Mouse (Mus musculus): Measurements from ENCODE around the gene Sgsm3.

The Sgsm3 gene

DNA sequence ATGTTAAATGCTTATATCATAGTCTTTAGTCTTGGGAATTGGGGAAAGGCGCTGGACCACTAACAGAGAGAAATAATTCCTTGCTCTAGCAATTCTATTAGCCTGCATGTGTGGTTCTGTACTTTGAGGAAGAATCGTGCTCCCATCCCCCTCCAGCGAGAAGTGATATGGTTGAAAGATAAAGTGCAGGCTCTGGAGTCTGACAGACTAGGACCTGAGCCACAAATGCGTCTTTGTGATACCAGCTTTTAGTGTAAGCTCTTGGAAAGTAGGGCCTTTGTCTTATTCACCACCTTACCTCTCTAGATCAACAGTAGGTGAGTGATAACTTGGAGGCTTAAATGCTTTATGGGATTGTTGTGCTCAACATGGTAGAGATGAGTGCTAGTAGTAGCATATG, 3.6 kb downstream of the Sgsm3 start:
- DNase-seq (ENCODE audit: low spot score), result no peak

DNA sequence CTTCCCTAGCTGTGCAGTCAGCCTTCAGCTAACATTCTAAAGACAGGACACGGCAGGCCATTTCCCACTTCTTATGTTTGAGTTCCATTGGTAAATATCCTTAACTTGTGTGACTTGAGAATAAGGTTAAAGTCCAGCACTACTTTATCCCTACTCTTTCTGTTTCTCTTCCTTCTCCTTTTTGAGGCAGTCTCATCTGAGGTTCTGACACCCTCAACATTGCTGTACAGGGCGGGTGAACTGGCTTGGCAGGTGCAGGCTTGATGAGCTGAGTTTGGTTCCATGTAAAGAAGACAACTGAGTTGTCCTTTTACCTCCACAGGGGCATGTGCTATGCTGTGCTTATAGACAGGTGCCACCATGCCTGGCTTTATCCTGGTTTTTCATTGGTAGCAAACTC, 5.7 kb downstream of the Sgsm3 start:
- no peak for DNase-seq (ENCODE audit: low spot score)

GRCm38 (mm10) chr15:80988331-80988730, 10.8 kb downstream of the Sgsm3 start:
- no peak for DNase-seq (ENCODE audit: low spot score)

DNA sequence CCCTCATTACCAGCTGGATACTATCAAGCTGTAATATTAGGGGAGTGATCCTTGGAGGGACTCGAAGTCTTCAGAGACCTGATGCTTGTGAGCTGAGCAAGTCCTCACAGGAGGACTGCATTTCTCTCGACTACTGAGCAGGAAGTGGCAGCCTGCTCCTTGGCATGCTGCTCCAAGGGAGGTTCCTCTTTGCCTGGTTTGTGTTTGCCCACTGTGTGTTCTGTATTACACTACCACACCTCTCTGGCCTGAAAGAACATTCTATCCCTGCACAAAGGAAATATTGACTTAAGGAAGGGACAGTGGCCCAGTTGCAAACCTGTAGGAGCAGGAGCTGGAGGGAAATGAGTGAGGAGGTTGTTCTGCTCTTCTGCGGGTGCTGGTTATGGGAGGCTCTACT, 12.1 kb downstream of the Sgsm3 start:
- no peak for DNase-seq (ENCODE audit: low spot score)

DNA sequence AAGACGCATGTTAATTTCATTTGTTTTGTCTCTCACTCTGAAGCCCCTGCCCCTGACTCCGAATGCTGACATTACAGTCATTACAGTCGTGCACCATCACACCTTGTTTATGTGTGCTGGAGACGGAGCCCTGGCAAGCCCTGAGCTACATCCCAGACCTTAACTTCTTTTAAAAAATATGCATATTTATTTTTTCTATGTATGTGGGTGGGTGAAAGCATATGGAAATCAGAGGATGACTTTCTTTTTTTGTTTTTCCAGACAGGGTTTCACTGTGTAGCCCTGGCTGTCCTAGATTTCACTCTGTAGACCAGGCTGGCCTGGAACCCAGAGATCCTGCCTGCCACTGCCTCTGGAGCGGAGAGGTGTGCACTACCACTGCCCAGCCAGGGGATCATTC, 17.4 kb downstream of the Sgsm3 start:
- no peak for DNase-seq (ENCODE audit: low spot score)

DNA sequence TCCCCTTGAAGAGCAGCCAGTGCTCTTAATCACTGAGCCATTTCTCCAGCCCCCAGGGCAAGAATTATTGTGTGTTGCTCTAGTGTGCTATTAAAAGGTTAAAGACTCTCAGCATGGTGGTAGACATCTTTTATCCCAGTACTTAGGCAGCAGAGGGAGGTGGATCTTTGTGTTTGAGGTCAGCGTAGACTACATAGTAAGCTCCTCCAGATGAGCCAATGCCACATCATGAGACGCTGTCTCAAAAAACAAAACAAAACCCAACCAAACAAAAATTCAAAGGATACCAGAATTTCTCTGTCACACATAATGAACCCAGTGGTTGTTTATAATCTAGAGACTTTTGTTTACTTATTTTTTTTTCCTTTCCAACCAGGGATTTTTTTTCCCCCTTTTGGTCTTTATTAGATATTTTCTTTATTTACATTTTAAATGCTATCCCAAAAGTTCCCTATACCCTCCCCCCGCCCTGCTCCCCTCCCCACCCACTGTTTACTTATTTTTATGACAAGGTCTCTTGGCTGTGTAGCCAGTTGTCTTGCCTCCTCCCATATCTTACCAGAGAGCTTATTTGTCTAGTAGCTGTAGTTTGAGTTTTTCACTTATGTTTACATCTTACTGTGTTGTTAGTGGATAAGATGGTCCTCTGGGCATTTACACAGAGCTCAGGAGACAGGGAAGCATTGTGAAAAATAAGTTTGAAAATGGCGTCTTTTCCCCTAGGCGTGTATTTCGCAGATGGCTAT, 18.7 kb downstream of the Sgsm3 start:
- no peak for DNase-seq (ENCODE audit: low spot score)

- no peak for DNase-seq (ENCODE audit: low spot score)
These were observed 19.5 kb downstream of the Sgsm3 start for GRCm38 (mm10) chr15:80997077-80997476.

DNA sequence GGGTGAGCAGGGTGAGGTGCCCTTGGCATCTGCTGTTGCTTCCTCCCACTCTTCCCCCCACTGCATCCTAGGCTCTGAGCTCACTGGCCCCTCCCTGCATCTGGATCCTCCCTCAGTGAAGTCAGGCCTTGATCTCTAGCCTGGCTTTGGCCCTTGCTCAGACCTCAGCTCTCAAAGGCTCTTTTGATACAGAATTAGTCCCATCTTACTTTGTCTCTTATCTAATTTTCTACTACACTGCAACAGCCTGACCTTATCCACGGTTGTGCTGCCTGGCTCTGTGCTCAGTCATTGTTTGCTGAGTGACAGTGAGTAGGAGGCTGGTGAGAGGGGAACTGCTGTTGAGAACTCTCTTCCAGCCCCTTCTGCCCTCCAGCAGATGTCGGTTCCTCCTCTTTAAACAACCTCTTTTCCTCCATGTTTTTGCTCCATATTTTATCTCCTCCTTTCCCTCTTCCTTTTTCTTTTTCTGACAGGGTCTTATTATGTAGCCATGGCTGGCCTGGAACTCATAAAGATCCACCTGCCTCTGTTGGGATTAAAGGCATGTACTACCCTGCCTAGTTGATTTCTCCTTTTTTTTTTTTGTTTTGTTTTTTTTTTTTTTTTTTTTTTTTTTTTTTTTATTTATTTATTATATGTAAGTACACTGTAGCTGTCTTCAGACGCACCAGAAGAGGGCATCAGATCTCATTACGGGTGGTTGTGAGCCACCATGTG, 23.0 kb downstream of the Sgsm3 start:
- no peak for DNase-seq (ENCODE audit: low spot score)

- DNase-seq (ENCODE audit: low spot score), result no peak
These were observed 28.7 kb downstream of the Sgsm3 start for GRCm38 (mm10) chr15:81006127-81006735.

GRCm38 (mm10) chr15:81007339-81007738, 29.8 kb downstream of the Sgsm3 start:
- DNase-seq (ENCODE audit: low spot score), result no peak

GRCm38 (mm10) chr15:81007905-81008304, 30.3 kb downstream of the Sgsm3 start:
- DNase-seq (ENCODE audit: low spot score), result no peak

- DNase-seq (ENCODE audit: low spot score), result peak; percentile 39
These were observed 31.1 kb downstream of the Sgsm3 start for GRCm38 (mm10) chr15:81008689-81009123.

GRCm38 (mm10) chr15:81010114-81010513, 32.5 kb downstream of the Sgsm3 start:
- no peak for DNase-seq (ENCODE audit: low spot score)

DNA sequence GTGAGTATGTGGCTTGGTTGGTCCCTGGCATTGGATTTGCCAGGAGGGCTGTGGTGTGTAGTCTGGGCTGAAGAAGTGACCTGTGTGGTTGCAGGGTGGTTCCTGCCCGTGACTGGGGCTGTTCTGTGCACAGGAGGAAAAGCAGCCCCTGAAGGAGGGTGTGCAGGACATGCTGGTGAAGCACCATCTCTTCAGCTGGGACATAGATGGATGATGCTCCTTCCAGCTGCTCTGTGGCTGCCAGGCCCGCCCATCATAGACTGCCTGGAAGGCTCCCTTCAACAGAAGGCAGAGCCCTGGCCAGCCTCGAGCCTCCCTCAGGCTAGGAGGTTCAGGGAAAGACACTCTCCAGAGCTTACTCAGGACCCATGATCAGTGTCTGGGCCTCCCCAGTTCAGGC, 34.0 kb downstream of the Sgsm3 start:
- DNase-seq (ENCODE audit: low spot score), result no peak

- no peak for DNase-seq (ENCODE audit: low spot score)
These were observed 34.8 kb downstream of the Sgsm3 start for GRCm38 (mm10) chr15:81012359-81012758.

- no peak for DNase-seq (ENCODE audit: low spot score)
These were observed 35.6 kb downstream of the Sgsm3 start for GRCm38 (mm10) chr15:81013186-81013585.

DNA sequence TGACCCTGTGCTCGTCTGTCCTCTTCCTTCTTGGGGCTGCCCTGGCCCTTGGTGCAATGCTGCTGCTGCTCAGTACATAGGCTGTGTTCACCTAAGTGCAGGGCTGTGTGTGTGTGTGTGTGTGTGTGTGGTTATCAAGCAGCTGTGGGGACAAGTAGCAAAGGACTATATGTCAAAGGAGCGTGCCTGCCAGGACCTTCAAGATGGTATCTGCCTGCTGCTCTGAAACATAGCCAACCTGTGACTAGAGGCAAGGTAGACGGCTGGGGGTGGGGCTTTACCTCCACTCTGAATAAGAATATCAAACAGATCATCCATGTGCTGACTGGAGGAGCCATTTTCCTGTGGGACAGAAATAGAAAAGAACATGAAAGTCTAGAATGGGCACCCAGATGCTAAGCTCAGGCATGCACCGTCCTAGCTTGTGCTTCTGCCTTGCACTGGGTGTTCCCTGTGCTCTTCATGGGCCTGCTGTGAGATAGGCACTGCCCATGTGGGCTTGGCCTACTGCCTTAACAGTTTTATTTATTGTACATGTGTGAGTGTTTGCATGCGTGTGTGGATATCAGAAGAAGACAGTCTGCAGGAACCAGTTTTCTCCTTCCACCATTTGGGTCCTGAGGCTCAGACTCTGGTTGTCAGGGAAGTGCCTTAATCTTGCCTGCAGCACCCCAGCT, 37.6 kb downstream of the Sgsm3 start:
- DNase-seq (ENCODE audit: low spot score), result no peak

DNA sequence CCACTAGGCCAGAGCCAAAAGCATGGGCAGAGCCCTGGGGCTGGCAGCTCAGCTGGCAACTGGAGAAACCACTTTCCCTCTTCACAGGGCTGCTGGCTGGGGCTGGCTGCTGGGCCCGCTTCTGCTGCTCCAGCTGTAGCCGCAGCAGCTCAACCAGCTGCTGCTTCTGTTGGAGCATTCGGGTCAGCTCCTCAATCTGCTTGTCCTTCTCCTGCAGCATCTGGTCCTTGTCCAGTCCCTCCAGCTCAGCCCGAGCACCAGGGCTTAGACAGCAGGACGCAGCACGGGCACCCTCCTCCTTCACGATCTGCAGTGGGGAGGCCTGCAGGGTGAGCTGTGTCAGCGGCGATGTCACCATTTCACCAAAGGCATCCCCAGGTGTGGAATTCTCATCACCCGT, 38.9 kb downstream of the Sgsm3 start:
- DNase-seq (ENCODE audit: low spot score), result no peak

- no peak for DNase-seq (ENCODE audit: low spot score)
These were observed 39.7 kb downstream of the Sgsm3 start for GRCm38 (mm10) chr15:81017308-81017707.

DNA sequence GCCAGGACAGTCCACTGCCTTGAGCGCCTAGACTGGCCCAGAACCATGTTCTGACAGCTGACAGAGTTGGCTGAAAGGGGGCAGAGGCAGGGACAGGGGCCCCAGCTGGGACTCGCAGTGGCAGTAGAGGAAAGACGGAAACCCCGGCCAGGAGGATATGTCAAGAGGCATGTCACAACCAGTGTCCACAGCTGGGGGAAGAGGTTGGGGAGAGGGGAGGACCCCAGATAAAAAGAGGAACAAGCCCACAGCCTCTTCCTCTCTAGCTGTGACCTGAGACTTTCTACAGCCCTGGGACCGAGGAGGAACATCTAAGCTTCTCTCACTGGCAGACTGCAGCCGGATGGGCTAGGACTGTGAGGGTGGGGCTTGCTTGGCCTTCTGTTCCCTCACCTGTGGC, 43.8 kb downstream of the Sgsm3 start:
- no peak for DNase-seq (ENCODE audit: low spot score)

DNA sequence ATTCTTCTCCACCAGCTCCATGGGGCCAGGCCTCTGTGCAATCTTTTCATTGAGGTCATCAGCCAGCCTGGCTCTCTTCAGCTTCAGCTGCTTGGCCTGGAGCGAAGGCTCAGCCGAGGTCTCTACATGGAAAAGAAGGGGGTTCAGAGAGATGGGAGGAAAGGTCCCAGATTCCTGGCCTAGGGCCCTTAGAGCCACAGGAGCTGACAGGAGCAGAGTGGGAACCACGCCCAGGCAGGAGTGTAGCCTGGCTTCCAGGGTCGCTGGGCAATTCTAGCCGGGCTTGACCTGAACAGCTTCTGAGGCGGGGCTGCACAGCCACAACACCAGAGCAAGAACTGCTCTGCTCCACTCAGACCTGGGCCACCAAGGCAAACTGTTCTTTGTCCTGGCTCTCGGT, 44.9 kb downstream of the Sgsm3 start:
- no peak for DNase-seq (ENCODE audit: low spot score)

GRCm38 (mm10) chr15:81023842-81024241, 46.3 kb downstream of the Sgsm3 start:
- no peak for DNase-seq (ENCODE audit: low spot score)

GRCm38 (mm10) chr15:81026901-81027300, 49.3 kb downstream of the Sgsm3 start:
- DNase-seq (ENCODE audit: low spot score), result no peak
